Mouse (Mus musculus): ENCODE measurements around the gene Bclaf1.

The Bclaf1 gene

DNA sequence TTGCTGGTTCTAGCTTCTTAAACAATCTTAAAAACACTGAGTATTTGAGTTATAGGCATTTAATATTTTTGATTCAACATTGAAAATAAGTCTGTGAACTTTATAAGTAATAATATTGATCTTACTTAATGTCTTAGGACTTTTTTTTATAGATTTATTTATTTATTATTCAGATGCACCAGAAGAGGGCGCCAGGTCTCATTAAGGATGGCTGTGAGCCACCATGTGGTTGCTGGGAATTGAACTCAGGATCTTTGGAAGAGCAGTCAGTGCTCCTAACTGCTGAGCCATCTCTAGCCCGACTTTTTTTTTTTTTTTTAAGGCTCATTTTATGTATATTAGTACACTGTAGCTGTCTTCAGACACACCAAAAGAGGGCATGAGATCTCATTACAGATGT, 2.5 kb downstream of the Bclaf1 start:
- DNase-seq (ENCODE audit: low read depth): peak; percentile 56

DNA sequence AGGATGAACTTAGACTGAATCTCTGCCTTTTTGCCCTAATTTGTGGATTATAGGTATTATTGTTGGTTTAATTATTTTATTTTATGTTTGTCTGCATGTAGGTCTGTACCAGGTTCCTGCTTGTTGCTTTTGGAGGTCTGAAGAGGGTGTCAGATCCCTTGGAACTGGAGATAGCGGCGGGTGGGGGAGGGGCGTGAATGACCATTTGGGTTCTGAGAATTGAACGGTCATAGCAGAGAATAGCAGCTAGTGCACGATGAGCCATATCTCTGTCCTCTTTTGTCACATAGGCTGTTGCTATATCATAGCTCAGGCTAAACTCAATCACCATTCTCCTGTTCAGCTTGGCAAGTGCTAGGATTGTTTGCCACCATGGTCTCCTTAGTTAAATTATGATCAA, 5.2 kb downstream of the Bclaf1 start:
- no peak for DNase-seq (ENCODE audit: low read depth)

- peak; percentile 57 for DNase-seq (ENCODE audit: low read depth)
Observed at GRCm38 (mm10) chr10:20326226-20326625, 14.0 kb downstream of the Bclaf1 start.

DNA sequence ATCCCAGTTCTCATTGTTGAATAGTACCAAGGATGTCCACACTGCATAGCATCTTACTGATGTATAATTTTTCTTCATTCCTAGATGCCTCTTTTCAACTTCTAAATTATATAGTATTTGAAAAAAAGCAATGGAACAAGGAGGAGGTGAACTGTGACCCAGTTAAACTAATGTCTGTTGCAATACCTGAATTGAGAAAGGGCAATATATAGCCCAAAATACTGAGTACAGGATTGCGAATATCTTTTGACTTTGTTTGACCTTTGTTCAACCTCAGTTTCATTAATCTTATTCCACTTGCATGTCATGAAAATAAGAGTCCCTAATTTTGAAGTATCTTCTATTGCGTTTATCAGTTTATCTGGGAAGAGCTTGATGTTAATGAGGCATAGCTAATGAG, 19.0 kb downstream of the Bclaf1 start:
- no peak for DNase-seq (ENCODE audit: low read depth)

- DNase-seq (ENCODE audit: low read depth): no peak
Observed at GRCm38 (mm10) chr10:20337872-20338271, 25.6 kb downstream of the Bclaf1 start.

- DNase-seq (ENCODE audit: low read depth): no peak
Observed at GRCm38 (mm10) chr10:20345736-20346135, 33.5 kb downstream of the Bclaf1 start.

- DNase-seq (ENCODE audit: low read depth): peak; percentile 95
Observed at GRCm38 (mm10) chr10:20347285-20348214, 35.3 kb downstream of the Bclaf1 start, which contains the start of gene Mtfr2. TSS of gene Mtfr2 (plus strand) at chr10:20347770.

GRCm38 (mm10) chr10:20348894-20349293, 36.6 kb downstream of the Bclaf1 start:
- DNase-seq (ENCODE audit: low read depth): no peak

- DNase-seq (ENCODE audit: low read depth): peak; percentile 75
Observed at GRCm38 (mm10) chr10:20361542-20362449, 49.5 kb downstream of the Bclaf1 start.

DNA sequence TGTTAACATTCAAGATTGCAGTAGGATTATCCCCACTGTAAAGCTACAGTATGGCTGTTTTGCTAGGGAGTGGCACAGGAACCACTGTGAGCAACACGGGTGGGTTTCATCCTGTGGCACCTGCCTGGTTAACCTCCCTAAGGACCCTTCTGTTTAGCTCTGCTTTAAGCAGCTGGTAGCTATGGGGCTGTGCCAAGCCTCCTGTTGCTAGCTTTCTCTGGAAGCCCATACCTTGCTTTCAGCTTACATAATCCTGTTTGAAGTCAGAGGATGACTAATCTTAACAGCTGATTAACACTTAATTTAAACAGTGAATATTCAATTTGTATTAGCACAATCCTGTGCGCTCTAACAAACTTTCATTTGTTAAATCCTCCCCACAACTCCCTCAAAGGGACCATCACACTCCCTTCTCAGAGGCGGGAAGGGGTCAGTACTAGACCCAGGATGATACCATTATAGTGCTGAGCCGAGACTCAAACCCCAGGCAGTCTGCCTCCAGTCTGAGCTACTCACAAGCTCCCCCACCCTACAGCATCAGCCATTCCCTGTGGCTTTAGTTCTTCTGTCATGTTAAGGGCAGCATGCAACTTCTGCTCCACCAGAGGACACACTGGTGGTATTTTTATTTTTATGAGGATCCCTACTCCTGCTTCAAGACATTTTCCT, 50.3 kb downstream of the Bclaf1 start:
- DNase-seq (ENCODE audit: low read depth): no peak

DNA sequence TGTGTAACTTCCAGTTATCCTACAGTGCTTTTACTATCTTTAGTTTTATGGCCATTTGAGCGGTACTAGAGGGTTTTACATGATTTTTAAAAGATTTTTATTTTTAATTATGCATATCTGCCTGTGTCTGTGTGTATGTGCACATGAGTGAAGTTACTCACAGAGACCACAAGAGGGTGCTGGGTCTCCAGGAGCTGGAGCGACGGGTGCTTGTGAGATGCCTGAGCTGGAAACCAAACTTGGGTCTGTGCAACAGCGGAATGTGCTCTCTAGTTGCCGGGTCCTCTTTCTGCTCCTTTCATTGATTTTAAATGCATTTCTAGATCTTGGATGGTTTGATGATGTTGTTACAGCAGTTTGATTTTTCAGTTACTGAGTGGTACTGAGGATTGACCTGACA, 59.8 kb downstream of the Bclaf1 start:
- DNase-seq (ENCODE audit: low read depth): peak; percentile 18

- DNase-seq (ENCODE audit: low read depth): no peak
Observed at GRCm38 (mm10) chr10:20377621-20378020, 65.4 kb downstream of the Bclaf1 start.

DNA sequence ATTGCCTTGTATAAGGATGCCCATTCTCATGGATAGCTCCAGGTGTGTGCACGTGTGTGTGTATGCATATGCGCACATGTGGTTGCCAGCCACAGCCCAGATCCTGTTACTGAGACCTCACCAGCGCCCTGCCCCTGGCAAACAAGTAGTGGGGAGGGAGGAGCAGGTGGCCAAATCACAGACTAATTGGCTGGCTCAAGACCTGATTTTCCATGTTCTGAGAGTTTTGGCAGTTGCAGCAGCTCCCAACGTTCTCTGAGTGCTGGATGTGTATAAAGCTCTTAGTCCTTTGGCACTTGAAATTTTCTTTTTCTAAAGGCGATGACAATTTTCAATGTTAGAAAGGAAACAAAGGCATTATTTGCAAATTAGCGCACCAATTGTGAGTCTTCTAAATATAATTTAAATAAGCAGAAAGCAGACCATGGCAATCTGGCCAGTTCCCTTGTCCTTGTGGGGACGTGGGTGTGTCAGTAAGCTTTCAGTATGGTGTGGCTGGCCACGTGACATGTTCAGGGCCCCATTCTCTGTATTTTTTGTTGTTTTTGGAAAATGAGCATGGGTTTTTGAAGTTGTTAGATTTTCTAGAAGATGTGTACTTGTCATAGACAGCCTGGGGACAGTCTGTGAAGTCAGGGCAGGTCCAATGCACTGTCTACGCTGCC, 66.9 kb downstream of the Bclaf1 start:
- no peak for DNase-seq (ENCODE audit: low read depth)

DNA sequence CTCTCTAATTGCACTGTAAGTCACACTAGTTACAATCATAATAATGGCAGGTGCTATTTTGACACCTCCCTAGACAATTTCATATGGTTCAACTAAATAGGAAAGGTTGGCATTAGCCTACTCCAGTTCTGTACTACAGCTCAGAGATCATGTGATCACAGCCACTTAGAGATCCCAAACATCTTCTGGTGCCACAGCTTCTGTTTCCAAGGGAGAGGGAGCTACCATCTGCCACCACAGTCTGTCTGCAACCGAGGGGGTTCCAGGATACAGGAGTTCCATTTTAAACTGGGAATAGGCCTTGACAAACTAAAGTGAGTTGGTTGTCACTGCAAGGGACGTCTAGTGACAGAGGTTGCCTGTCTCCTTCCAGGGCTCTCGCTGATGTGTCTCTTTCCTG, 68.5 kb downstream of the Bclaf1 start:
- no peak for DNase-seq (ENCODE audit: low read depth)

DNA sequence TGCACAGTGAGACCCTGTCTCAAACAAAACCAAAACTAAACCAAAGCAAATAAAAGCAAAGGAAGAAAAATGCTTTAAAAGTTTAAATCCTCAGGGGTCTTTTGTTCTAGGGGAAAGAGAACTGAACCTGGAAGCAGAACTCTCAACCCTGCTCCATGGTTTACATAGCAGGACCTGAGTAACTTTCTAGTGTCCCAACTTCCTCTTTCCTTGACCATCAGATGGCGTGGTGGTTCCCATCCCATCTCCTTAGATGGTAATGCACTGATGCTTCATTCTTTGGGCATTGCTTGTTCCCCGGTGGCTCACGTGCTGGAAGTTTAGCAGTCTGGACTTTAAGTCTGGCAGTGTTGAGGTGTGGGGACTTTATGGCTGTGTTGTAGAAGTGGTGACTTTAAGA, 69.1 kb downstream of the Bclaf1 start:
- DNase-seq (ENCODE audit: low read depth): peak; percentile 18

GRCm38 (mm10) chr10:20382807-20383419, 70.6 kb downstream of the Bclaf1 start:
- DNase-seq (ENCODE audit: low read depth): no peak

DNA sequence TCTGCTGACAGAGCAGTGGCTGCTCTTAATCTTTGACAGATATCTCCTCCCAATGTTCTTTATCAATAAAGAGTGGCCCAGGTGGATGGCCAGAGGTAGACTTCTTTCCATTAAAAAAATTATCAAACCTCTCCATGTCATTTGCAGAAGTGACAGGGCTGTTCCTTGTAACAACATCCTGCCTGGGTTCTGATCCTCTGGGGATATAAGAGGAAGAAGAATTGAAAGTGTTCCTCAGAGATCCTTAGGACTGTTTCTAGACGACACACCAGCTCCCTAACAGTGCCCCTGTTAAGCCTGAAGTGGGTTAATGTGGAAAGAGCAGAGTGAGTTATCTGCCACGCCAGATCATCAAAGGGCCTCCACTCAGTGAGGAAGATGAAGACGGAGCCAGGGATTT, 78.3 kb downstream of the Bclaf1 start:
- DNase-seq (ENCODE audit: low read depth): no peak
